Mouse (Mus musculus): ENCODE measurements around the gene Hat1. TPM values are rescaled to one million over a fixed set of nuclear protein-coding genes. Genes with fewer than 3 reads are reported as not detected.

The Hat1 gene
- total RNA-seq, 1 experiment = 242 TPM

- no peak overlapping the region for H3K9ac ChIP-seq (ENCODE audit: insufficient read depth, low read depth, low read length, poor library complexity, severe bottlenecking)
- in situ Hi-C loops (cut with MboI; ENCODE audit: low sequenced_read_pairs in 2 of 2, unreplicated experiment in 2 of 2) = no loop called here
- H3K36me3 ChIP-seq (ENCODE audit: control insufficient read depth, insufficient read depth, low read length, poor library complexity, severe bottlenecking) = no peaks in the 10 kb centered on the region
- DNase-seq (ENCODE audit: low read depth, low spot score) = no peak
- H3K9me3 ChIP-seq (ENCODE audit: control insufficient read depth, insufficient read depth, low read depth, low read length) = no peaks in the 10 kb centered on the region
- TF ChIP-seq ZNF384 (IDR thresholded peaks at IDR 0.05; ENCODE audit: low read depth, low read length) = no peak
- H3K27ac ChIP-seq (ENCODE audit: insufficient read depth, low read depth, low read length, poor library complexity, severe bottlenecking) = no peak overlapping the region
- no peak overlapping the region for H3K4me3 ChIP-seq (ENCODE audit: insufficient read depth in 1 of 2, low read depth in 1 of 2, low read length in 2 of 2, poor library complexity in 1 of 2, severe bottlenecking in 1 of 2)
- H3K4me1 ChIP-seq (ENCODE audit: control insufficient read depth in 2 of 2, insufficient read depth in 2 of 2, low read length in 2 of 2, poor library complexity in 1 of 2) = no peaks in the 10 kb centered on the region
These were observed 70.9 kb downstream of the Hat1 start for GRCm38 (mm10) chr2:71459659-71460058.

GRCm38 (mm10) chr2:71461139-71461538 is 72.4 kb downstream of the Hat1 start:
- H3K36me3 ChIP-seq (ENCODE audit: control insufficient read depth, insufficient read depth, low read length, poor library complexity, severe bottlenecking) = no peaks in the 10 kb centered on the region
- no peak overlapping the region for H3K4me3 ChIP-seq (ENCODE audit: insufficient read depth in 1 of 2, low read depth in 1 of 2, low read length in 2 of 2, poor library complexity in 1 of 2, severe bottlenecking in 1 of 2)
- in situ Hi-C loops (cut with MboI; ENCODE audit: low sequenced_read_pairs in 2 of 2, unreplicated experiment in 2 of 2) = no loop called here
- no peaks in the 10 kb centered on the region for H3K9me3 ChIP-seq (ENCODE audit: control insufficient read depth, insufficient read depth, low read depth, low read length)
- no peaks in the 10 kb centered on the region for H3K4me1 ChIP-seq (ENCODE audit: control insufficient read depth in 2 of 2, insufficient read depth in 2 of 2, low read length in 2 of 2, poor library complexity in 1 of 2)
- H3K27ac ChIP-seq (ENCODE audit: insufficient read depth, low read depth, low read length, poor library complexity, severe bottlenecking) = no peak overlapping the region
- H3K9ac ChIP-seq (ENCODE audit: insufficient read depth, low read depth, low read length, poor library complexity, severe bottlenecking) = no peak overlapping the region
- no peak for TF ChIP-seq ZC3H11A (IDR thresholded peaks at IDR 0.05; ENCODE audit: borderline replicate concordance, low read depth, low read length)
- DNase-seq (ENCODE audit: low read depth, low spot score) = no peak

GRCm38 (mm10) chr2:71461589-71461988 is 72.8 kb downstream of the Hat1 start:
- in situ Hi-C loops (cut with MboI; ENCODE audit: low sequenced_read_pairs in 2 of 2, unreplicated experiment in 2 of 2) = no loop called here
- Histone ChIP-seq H3K27ac (ENCODE audit: insufficient read depth, low read depth, low read length, poor library complexity, severe bottlenecking) (no peak overlapping the region), H3K4me3 (ENCODE audit: insufficient read depth in 1 of 2, low read depth in 1 of 2, low read length in 2 of 2, poor library complexity in 1 of 2, severe bottlenecking in 1 of 2) (no peak overlapping the region), H3K4me1 (ENCODE audit: control insufficient read depth in 2 of 2, insufficient read depth in 2 of 2, low read length in 2 of 2, poor library complexity in 1 of 2) (no peaks in the 10 kb centered on the region), H3K9me3 (ENCODE audit: control insufficient read depth, insufficient read depth, low read depth, low read length) (no peaks in the 10 kb centered on the region), H3K9ac (ENCODE audit: insufficient read depth, low read depth, low read length, poor library complexity, severe bottlenecking) (no peak overlapping the region), H3K36me3 (ENCODE audit: control insufficient read depth, insufficient read depth, low read length, poor library complexity, severe bottlenecking) (no peaks in the 10 kb centered on the region)
- no peak for DNase-seq (ENCODE audit: low read depth, low spot score)
- no peak for TF ChIP-seq MAFK (IDR thresholded peaks at IDR 0.05; ENCODE audit: insufficient read depth, low read depth, low read length)
- TF ChIP-seq HCFC1 (IDR thresholded peaks at IDR 0.05; ENCODE audit: borderline replicate concordance, insufficient read depth, low read length) = no peak
- TF ChIP-seq ZNF384 (IDR thresholded peaks at IDR 0.05; ENCODE audit: low read depth, low read length) = no peak

- in situ Hi-C loops (cut with MboI; ENCODE audit: low sequenced_read_pairs in 2 of 2, unreplicated experiment in 2 of 2) = no loop called here
- Histone ChIP-seq H3K4me3 (ENCODE audit: insufficient read depth in 1 of 2, low read depth in 1 of 2, low read length in 2 of 2, poor library complexity in 1 of 2, severe bottlenecking in 1 of 2) (no peak overlapping the region), H3K9me3 (ENCODE audit: control insufficient read depth, insufficient read depth, low read depth, low read length) (no peaks in the 10 kb centered on the region), H3K9ac (ENCODE audit: insufficient read depth, low read depth, low read length, poor library complexity, severe bottlenecking) (no peak overlapping the region), H3K36me3 (ENCODE audit: control insufficient read depth, insufficient read depth, low read length, poor library complexity, severe bottlenecking) (no peaks in the 10 kb centered on the region), H3K4me1 (ENCODE audit: control insufficient read depth in 2 of 2, insufficient read depth in 2 of 2, low read length in 2 of 2, poor library complexity in 1 of 2) (no peaks in the 10 kb centered on the region), H3K27ac (ENCODE audit: insufficient read depth, low read depth, low read length, poor library complexity, severe bottlenecking) (no peak overlapping the region)
- DNase-seq (ENCODE audit: low read depth, low spot score) = no peak
- TF ChIP-seq HCFC1 (IDR thresholded peaks at IDR 0.05; ENCODE audit: borderline replicate concordance, insufficient read depth, low read length) = no peak
- no peak for TF ChIP-seq MAFK (IDR thresholded peaks at IDR 0.05; ENCODE audit: insufficient read depth, low read depth, low read length)
- TF ChIP-seq CHD2 (IDR thresholded peaks at IDR 0.05; ENCODE audit: low read depth, low read length) = no peak
- no peak for TF ChIP-seq ZC3H11A (IDR thresholded peaks at IDR 0.05; ENCODE audit: borderline replicate concordance, low read depth, low read length)
- TF ChIP-seq ZNF384 (IDR thresholded peaks at IDR 0.05; ENCODE audit: low read depth, low read length) = no peak
These were observed 73.3 kb downstream of the Hat1 start for GRCm38 (mm10) chr2:71462066-71462465.

GRCm38 (mm10) chr2:71462553-71462952 is 73.8 kb downstream of the Hat1 start:
- DNase-seq (ENCODE audit: low read depth, low spot score) = no peak
- Histone ChIP-seq H3K36me3 (ENCODE audit: control insufficient read depth, insufficient read depth, low read length, poor library complexity, severe bottlenecking) (no peaks in the 10 kb centered on the region), H3K4me1 (ENCODE audit: control insufficient read depth in 2 of 2, insufficient read depth in 2 of 2, low read length in 2 of 2, poor library complexity in 1 of 2) (no peaks in the 10 kb centered on the region), H3K27ac (ENCODE audit: insufficient read depth, low read depth, low read length, poor library complexity, severe bottlenecking) (no peak overlapping the region), H3K4me3 (ENCODE audit: insufficient read depth in 1 of 2, low read depth in 1 of 2, low read length in 2 of 2, poor library complexity in 1 of 2, severe bottlenecking in 1 of 2) (no peak overlapping the region), H3K9me3 (ENCODE audit: control insufficient read depth, insufficient read depth, low read depth, low read length) (no peaks in the 10 kb centered on the region), H3K9ac (ENCODE audit: insufficient read depth, low read depth, low read length, poor library complexity, severe bottlenecking) (no peak overlapping the region)
- in situ Hi-C loops (cut with MboI; ENCODE audit: low sequenced_read_pairs in 2 of 2, unreplicated experiment in 2 of 2) = no loop called here
- TF ChIP-seq ZC3H11A (IDR thresholded peaks at IDR 0.05; ENCODE audit: borderline replicate concordance, low read depth, low read length) (no peak), ZNF384 (IDR thresholded peaks at IDR 0.05; ENCODE audit: low read depth, low read length) (no peak), HCFC1 (IDR thresholded peaks at IDR 0.05; ENCODE audit: borderline replicate concordance, insufficient read depth, low read length) (no peak), MAFK (IDR thresholded peaks at IDR 0.05; ENCODE audit: insufficient read depth, low read depth, low read length) (no peak), CHD2 (IDR thresholded peaks at IDR 0.05; ENCODE audit: low read depth, low read length) (no peak)
